1 mouse cellular context compared by ENCODE assay signal in the genomic region with DNA sequence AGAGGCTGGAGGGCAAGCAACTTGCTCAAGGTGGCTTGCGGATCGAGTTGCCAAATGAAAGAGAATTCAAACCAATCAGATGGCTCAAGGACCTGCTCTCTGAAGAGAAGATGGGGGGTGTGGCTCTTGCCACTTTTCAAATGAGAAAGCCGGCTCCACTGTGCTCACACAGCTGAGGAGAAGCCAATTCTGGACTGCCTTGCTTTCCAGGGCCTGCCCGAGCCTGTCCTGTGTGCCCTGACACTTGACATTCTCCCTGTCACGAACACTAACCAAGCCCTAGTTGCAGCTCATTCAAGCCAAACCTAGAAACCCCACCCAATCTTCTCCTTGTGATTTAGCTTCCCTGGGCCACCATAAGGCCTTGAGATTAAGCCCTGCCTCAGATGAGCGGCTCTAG.
TF ChIP-seq lines count a peak whose summit lies in the region.

No protein-coding gene starts in this region.

TF ChIP-seq in CH12.LX, 34 proteins besides CTCF, POLR2A, EP300 and RAD21:
- no peak for TF ChIP-seq USF1 (IDR thresholded peaks at IDR 0.05; ENCODE audit: low read depth, low read length)
- no peak for TF ChIP-seq MAZ (IDR thresholded peaks at IDR 0.05; ENCODE audit: low read depth, low read length)
- peak; percentile 55; the same call in 1 of the 2 replicates for TF ChIP-seq ETS1 (conservative IDR thresholded peaks at IDR 0.05; ENCODE audit: low read depth, low read length)
- TF ChIP-seq E2F4 (IDR thresholded peaks at IDR 0.05; ENCODE audit: insufficient replicate concordance, low read depth, low read length) = no peak
- no peak for TF ChIP-seq USF2 (conservative IDR thresholded peaks at IDR 0.05; ENCODE audit: low read depth, low read length)
- no peak for TF ChIP-seq HCFC1 (IDR thresholded peaks at IDR 0.05; ENCODE audit: low read depth, low read length)
- TF ChIP-seq CHD1 (IDR thresholded peaks at IDR 0.05; ENCODE audit: low read depth, low read length) = 0 out of 2 replicates have a peak, but pooled peaks have one; percentile 27
- peak; percentile 20; the same call in 1 of the 2 replicates for TF ChIP-seq NELFE (IDR thresholded peaks at IDR 0.05; ENCODE audit: low read depth, low read length)
- TF ChIP-seq ZMIZ1 (IDR thresholded peaks at IDR 0.05; ENCODE audit: low read depth, low read length) = no peak
- TF ChIP-seq PAX5 (IDR thresholded peaks at IDR 0.05; ENCODE audit: low read length) = no peak
- 0 out of 2 replicates have a peak, but pooled peaks have one; percentile 37 for TF ChIP-seq TBP (conservative IDR thresholded peaks at IDR 0.05; ENCODE audit: low read depth, low read length)
- TF ChIP-seq SIN3A (IDR thresholded peaks at IDR 0.05; ENCODE audit: low read length) = 0 out of 2 replicates have a peak, but pooled peaks have one; percentile 23
- TF ChIP-seq BHLHE40 (IDR thresholded peaks at IDR 0.05; ENCODE audit: low read depth, low read length) = peak; percentile 51
- 0 out of 2 replicates have a peak, but pooled peaks have one; percentile 16 for TF ChIP-seq IRF4 (IDR thresholded peaks at IDR 0.05; ENCODE audit: low read depth, low read length)
